Mouse (Mus musculus): ENCODE data around the gene Kri1.
A peak's percentile ranks its signal among the peaks of the same experiment; 100 is the strongest.

The Kri1 gene

GRCm38 (mm10) chr9:21314367-21315140 is 26.8 kb upstream of the Kri1 start:
- DNase-seq, result no peak

GRCm38 (mm10) chr9:21313394-21313793 is 25.6 kb upstream of the Kri1 start:
- peak; percentile 87 to 90 for DNase-seq

GRCm38 (mm10) chr9:21312134-21312533 is 24.4 kb upstream of the Kri1 start, which contains the start of gene Ap1m2:
TSS of gene Ap1m2 (minus strand) at chr9:21312337.
- no peak for DNase-seq

GRCm38 (mm10) chr9:21311695-21312094 is 23.9 kb upstream of the Kri1 start:
- no peak for DNase-seq

GRCm38 (mm10) chr9:21309150-21309741 is 21.5 kb upstream of the Kri1 start:
- DNase-seq, result peak; percentile 34 to 46

GRCm38 (mm10) chr9:21305065-21305464 is 17.3 kb upstream of the Kri1 start:
- DNase-seq, result no peak

- no peak for DNase-seq
Measured at GRCm38 (mm10) chr9:21299014-21299413, 11.2 kb upstream of the Kri1 start.

GRCm38 (mm10) chr9:21292271-21292670 is 4.5 kb upstream of the Kri1 start:
- DNase-seq, result no peak

- peak in 1 of 2 experiments; percentile 23 for DNase-seq
Measured at GRCm38 (mm10) chr9:21291868-21292267, 4.1 kb upstream of the Kri1 start.

- DNase-seq, result peak; percentile 100
Measured at GRCm38 (mm10) chr9:21291022-21291787, 3.4 kb upstream of the Kri1 start, which contains the start of gene Cdkn2d. TSS of gene Cdkn2d (minus strand) at chr9:21291407.

GRCm38 (mm10) chr9:21290589-21290988 is 2.8 kb upstream of the Kri1 start:
- no peak for DNase-seq

GRCm38 (mm10) chr9:21289337-21289671 is 1.5 kb upstream of the Kri1 start:
- DNase-seq, result peak in 1 of 2 experiments; percentile 42

GRCm38 (mm10) chr9:21288404-21289336 is 901 bp upstream of the Kri1 start:
- peak; percentile 58 to 75 for DNase-seq

- DNase-seq, result no peak
Measured at GRCm38 (mm10) chr9:21286753-21287152, 1.0 kb downstream of the Kri1 start.

GRCm38 (mm10) chr9:21283994-21284393 is 3.8 kb downstream of the Kri1 start:
- DNase-seq, result no peak

GRCm38 (mm10) chr9:21283591-21283990 is 4.2 kb downstream of the Kri1 start:
- no peak for DNase-seq

- DNase-seq, result no peak
Measured at GRCm38 (mm10) chr9:21277776-21278175, 10.0 kb downstream of the Kri1 start.

- no peak for DNase-seq
Measured at GRCm38 (mm10) chr9:21276307-21276706, 11.5 kb downstream of the Kri1 start.

GRCm38 (mm10) chr9:21275727-21276126 is 12.0 kb downstream of the Kri1 start:
- no peak for DNase-seq

- no peak for DNase-seq
Measured at GRCm38 (mm10) chr9:21275013-21275710, 12.6 kb downstream of the Kri1 start.

GRCm38 (mm10) chr9:21274336-21274735 is 13.4 kb downstream of the Kri1 start:
- no peak for DNase-seq
